Mouse (Mus musculus) cerebellum, adult 9-10 months (tissue): ENCODE results near the gene Rgl1.

Experiments
- DNase-seq: peaks from one replicate; pipeline ENCODE4 v3.0.0; 2022

Rgl1 gene

GRCm38 (mm10) chr1:152492258-152492657, 273.9 kb downstream of the Rgl1 start:
- DNase-seq: no peak

- no peak for DNase-seq
These were observed 275.3 kb downstream of the Rgl1 start for GRCm38 (mm10) chr1:152490842-152491241.

GRCm38 (mm10) chr1:152476126-152476525, 290.0 kb downstream of the Rgl1 start:
- no peak for DNase-seq

- no peak for DNase-seq
These were observed 297.7 kb downstream of the Rgl1 start for GRCm38 (mm10) chr1:152468443-152468842.
